Mouse (Mus musculus) neutrophil, adult 83 days (primary cell): ENCODE results near the gene Cltc. TPM values are rescaled to one million over a fixed set of nuclear protein-coding genes. Genes with fewer than 3 reads are reported as not detected.

Experiments used
- total RNA-seq, 2 experiments: library from RNA; stranded (reverse); gene quantifications; one replicate each; pipeline ENCODE4 v1.2.4; 2023

Gene Cltc
- 100 to 1,000 TPM; 176 to 202 TPM for total RNA-seq

GRCm38 (mm10) chr11:86757480-86758371 lies at the start of gene Cltc:
Gene Cltc, minus strand, starts transcription at chr11:86757565.

GRCm38 (mm10) chr11:86683395-86684125 lies 73.8 kb downstream of the Cltc start, which contains the start of the genes Vmp1 and Ptrh2:
Gene Vmp1, minus strand, starts transcription at chr11:86683836.
Gene Ptrh2, plus strand, starts transcription at chr11:86683985.

Other genes with a start within 250 kb of the Cltc start
- gene Rps6kb1, start 212.8 kb downstream of the Cltc start, total RNA-seq, result 10 to 100 TPM; 24.3 to 31.6 TPM
- gene Tubd1, start 212.6 kb downstream of the Cltc start, total RNA-seq, result 1 to 10 TPM; 5.3 to 5.7 TPM
- gene Vmp1, start 73.7 kb downstream of the Cltc start, total RNA-seq, result 100 to 1,000 TPM; 185 to 222 TPM
- 1 to 10 TPM; 4.0 to 4.7 TPM for gene Ptrh2, start 73.6 kb downstream of the Cltc start, total RNA-seq
- gene Dhx40, start 50.2 kb upstream of the Cltc start, total RNA-seq, result 10 to 100 TPM; 27.3 to 41.6 TPM
- 1 to 10 TPM; 5.6 to 7.0 TPM for gene Ypel2, start 236.1 kb upstream of the Cltc start, total RNA-seq